Mouse (Mus musculus): ENCODE results near the gene Strn. TPM values are rescaled to one million over a fixed set of nuclear protein-coding genes. Genes with fewer than 3 reads are reported as not detected.
"Not testable (repeated sequence)": the region's sequence is repeated elsewhere in the genome, so short reads cannot be mapped to it uniquely, and the experiment has no call there.

Gene Strn
- total RNA-seq, 2 experiments from 2014 or later: 8.3 to 13.9 TPM

GRCm38 (mm10) chr17:78721690-78722089 lies 15.3 kb downstream of the Strn start:
- ATAC-seq (replicated peaks; ENCODE audit: low FRiP score, poor library complexity, severe bottlenecking): no peak

GRCm38 (mm10) chr17:78719086-78719485 lies 17.9 kb downstream of the Strn start:
- ATAC-seq (replicated peaks; ENCODE audit: low FRiP score, poor library complexity, severe bottlenecking): no peak

- no peak for ATAC-seq (replicated peaks; ENCODE audit: low FRiP score, poor library complexity, severe bottlenecking)
Measured at GRCm38 (mm10) chr17:78710258-78710657, 26.7 kb downstream of the Strn start.

- no peak for ATAC-seq (replicated peaks; ENCODE audit: low FRiP score, poor library complexity, severe bottlenecking)
Measured at GRCm38 (mm10) chr17:78708422-78708821, 28.6 kb downstream of the Strn start.

- no peak for ATAC-seq (replicated peaks; ENCODE audit: low FRiP score, poor library complexity, severe bottlenecking)
Measured at GRCm38 (mm10) chr17:78702988-78703387, 34.0 kb downstream of the Strn start.

GRCm38 (mm10) chr17:78698965-78699364 lies 38.0 kb downstream of the Strn start:
- ATAC-seq (replicated peaks; ENCODE audit: low FRiP score, poor library complexity, severe bottlenecking): no peak

GRCm38 (mm10) chr17:78697462-78697861 lies 39.5 kb downstream of the Strn start:
- no peak for ATAC-seq (replicated peaks; ENCODE audit: low FRiP score, poor library complexity, severe bottlenecking)

GRCm38 (mm10) chr17:78696922-78697321 lies 40.1 kb downstream of the Strn start:
- no peak for ATAC-seq (replicated peaks; ENCODE audit: low FRiP score, poor library complexity, severe bottlenecking)

GRCm38 (mm10) chr17:78689231-78689630 lies 47.8 kb downstream of the Strn start:
- ATAC-seq (replicated peaks; ENCODE audit: low FRiP score, poor library complexity, severe bottlenecking): not testable (repeated sequence)

- no peak for ATAC-seq (replicated peaks; ENCODE audit: low FRiP score, poor library complexity, severe bottlenecking)
Measured at GRCm38 (mm10) chr17:78687971-78688370, 49.0 kb downstream of the Strn start.

- no peak for ATAC-seq (replicated peaks; ENCODE audit: low FRiP score, poor library complexity, severe bottlenecking)
Measured at GRCm38 (mm10) chr17:78685004-78685403, 52.0 kb downstream of the Strn start.

GRCm38 (mm10) chr17:78682351-78682750 lies 54.6 kb downstream of the Strn start:
- no peak for ATAC-seq (replicated peaks; ENCODE audit: low FRiP score, poor library complexity, severe bottlenecking)

- ATAC-seq (replicated peaks; ENCODE audit: low FRiP score, poor library complexity, severe bottlenecking): no peak
Measured at GRCm38 (mm10) chr17:78679503-78679902, 57.5 kb downstream of the Strn start.

GRCm38 (mm10) chr17:78676813-78677212 lies 60.2 kb downstream of the Strn start:
- ATAC-seq (replicated peaks; ENCODE audit: low FRiP score, poor library complexity, severe bottlenecking): no peak

- ATAC-seq (replicated peaks; ENCODE audit: low FRiP score, poor library complexity, severe bottlenecking): no peak
Measured at GRCm38 (mm10) chr17:78664962-78665545, 71.9 kb downstream of the Strn start.

GRCm38 (mm10) chr17:78654841-78655240 lies 82.2 kb downstream of the Strn start:
- no peak for ATAC-seq (replicated peaks; ENCODE audit: low FRiP score, poor library complexity, severe bottlenecking)

GRCm38 (mm10) chr17:78643853-78644475 lies 93.0 kb downstream of the Strn start:
- ATAC-seq (replicated peaks; ENCODE audit: low FRiP score, poor library complexity, severe bottlenecking): no peak

GRCm38 (mm10) chr17:78642259-78642658 lies 94.7 kb downstream of the Strn start:
- ATAC-seq (replicated peaks; ENCODE audit: low FRiP score, poor library complexity, severe bottlenecking): no peak

GRCm38 (mm10) chr17:78640387-78640786 lies 96.6 kb downstream of the Strn start:
- no peak for ATAC-seq (replicated peaks; ENCODE audit: low FRiP score, poor library complexity, severe bottlenecking)

- no peak for ATAC-seq (replicated peaks; ENCODE audit: low FRiP score, poor library complexity, severe bottlenecking)
Measured at GRCm38 (mm10) chr17:78639099-78639498, 97.9 kb downstream of the Strn start.

GRCm38 (mm10) chr17:78637140-78637539 lies 99.9 kb downstream of the Strn start:
- ATAC-seq (replicated peaks; ENCODE audit: low FRiP score, poor library complexity, severe bottlenecking): no peak

GRCm38 (mm10) chr17:78635616-78636015 lies 101.4 kb downstream of the Strn start:
- ATAC-seq (replicated peaks; ENCODE audit: low FRiP score, poor library complexity, severe bottlenecking): no peak
